Mouse (Mus musculus) heart, postnatal 36 days (tissue): ENCODE data around the gene Rpp14. TPM values are rescaled to one million over a fixed set of nuclear protein-coding genes. Genes with fewer than 3 reads are reported as not detected.
A peak's percentile ranks its signal among the peaks of the same experiment; 100 is the strongest.

Source experiments
- DNase-seq, 2 experiments: peaks; one replicate each; pipeline ENCODE4 v3.0.0; 2021 to 2022
- intact Hi-C: fragments of 180-260 bp; cut with DNase I; formaldehyde crosslinking; loops from one replicate; pipeline ENCODE4 v1.15.1; 2025
- total RNA-seq, 2 experiments: library from RNA; stranded (reverse); gene quantifications; 2 replicates each; pipeline ENCODE4 v1.2.3; 2021

The Rpp14 gene
- total RNA-seq, 2 experiments from 2014 or later: 27.1 to 30.3 TPM

- intact Hi-C loops: no loop called here
- DNase-seq: no peak
These were observed 25.7 kb upstream of the Rpp14 start for GRCm38 (mm10) chr14:8054310-8055102.

- DNase-seq: no peak
- intact Hi-C loops: no loop called here
These were observed 24.1 kb upstream of the Rpp14 start for GRCm38 (mm10) chr14:8056076-8056475.

DNA sequence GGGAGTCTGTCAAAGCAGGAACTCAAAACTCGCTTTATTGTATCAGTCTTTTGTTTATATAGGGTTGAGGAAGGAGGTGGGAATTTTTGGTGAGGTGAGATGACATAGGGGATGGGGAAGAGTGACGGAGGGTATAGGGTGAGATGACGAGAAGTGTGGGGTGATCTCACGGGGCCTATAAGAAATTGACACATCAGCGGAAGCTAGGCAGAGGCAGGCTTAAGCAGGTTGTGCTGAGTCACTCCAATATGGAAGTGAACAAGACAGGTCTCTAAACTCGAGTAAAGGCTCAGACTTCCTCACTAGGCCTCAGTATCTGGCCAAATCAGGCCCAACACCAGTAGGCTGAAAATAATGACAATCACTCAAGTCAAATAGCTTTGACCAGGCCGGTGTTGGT lies 20.2 kb upstream of the Rpp14 start:
- intact Hi-C loops: no loop called here
- DNase-seq: no peak

DNA sequence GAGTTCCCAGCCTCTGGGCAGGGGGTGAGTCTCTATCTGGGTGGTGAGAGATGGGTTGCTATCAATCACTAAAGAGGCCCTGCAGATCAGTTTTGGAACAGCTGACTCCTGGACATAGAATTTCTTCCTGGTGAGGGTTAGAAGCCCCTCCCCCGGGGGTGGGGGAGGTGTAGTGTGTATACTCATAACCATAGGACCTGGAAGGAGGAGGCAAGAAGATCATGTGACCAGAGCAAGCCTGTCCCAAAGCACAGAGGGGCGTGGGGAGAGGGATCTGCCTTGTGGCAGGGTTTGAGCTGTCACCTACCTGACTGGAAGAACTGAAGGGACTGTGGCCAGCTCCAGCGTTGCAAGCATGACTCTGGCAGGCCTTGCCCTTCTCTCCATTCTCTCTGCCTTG lies 18.1 kb upstream of the Rpp14 start:
- DNase-seq: no peak
- intact Hi-C loops: no loop called here

GRCm38 (mm10) chr14:8062537-8063301 lies 17.4 kb upstream of the Rpp14 start:
- intact Hi-C loops: no loop called here
- DNase-seq: no peak

GRCm38 (mm10) chr14:8063835-8064785 lies 16.1 kb upstream of the Rpp14 start:
- DNase-seq: no peak
- intact Hi-C loops: no loop called here

- intact Hi-C loops: loop anchor here (2.0 kb wide), 1 partner anchor 16 kb away; no protein-coding TSS in a partner anchor
- peak in 1 of 2 experiments; percentile 19 for DNase-seq
These were observed 551 bp downstream of the Rpp14 start for GRCm38 (mm10) chr14:8080718-8081117.

- intact Hi-C loops: no loop called here
These were observed 2.8 kb downstream of the Rpp14 start for GRCm38 (mm10) chr14:8082949-8083348.

DNA sequence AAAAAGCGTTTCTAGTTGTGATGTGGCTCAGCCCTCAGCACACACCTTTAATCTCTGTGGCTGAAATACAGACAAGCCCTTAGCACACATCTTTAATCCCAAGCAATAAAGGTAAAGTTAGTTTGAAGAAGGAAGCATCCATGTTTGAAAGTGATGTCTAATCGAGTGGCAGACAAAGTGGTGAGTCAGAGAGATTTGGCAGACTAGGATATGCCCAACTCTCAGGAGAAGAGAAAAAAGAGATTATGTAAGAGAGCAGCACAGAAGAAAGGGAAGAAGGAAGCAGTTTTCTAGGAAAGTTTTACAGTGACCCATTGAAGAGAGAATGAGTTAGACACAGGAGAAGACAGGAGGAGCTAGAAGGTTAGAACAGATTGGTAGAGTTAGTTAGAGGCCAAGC lies 8.8 kb downstream of the Rpp14 start:
- no peak for DNase-seq
- intact Hi-C loops: no loop called here

More at GRCm38 (mm10) chr14:8082949-8083348, 2.8 kb downstream of the Rpp14 start:
- no peak for DNase-seq

DNA sequence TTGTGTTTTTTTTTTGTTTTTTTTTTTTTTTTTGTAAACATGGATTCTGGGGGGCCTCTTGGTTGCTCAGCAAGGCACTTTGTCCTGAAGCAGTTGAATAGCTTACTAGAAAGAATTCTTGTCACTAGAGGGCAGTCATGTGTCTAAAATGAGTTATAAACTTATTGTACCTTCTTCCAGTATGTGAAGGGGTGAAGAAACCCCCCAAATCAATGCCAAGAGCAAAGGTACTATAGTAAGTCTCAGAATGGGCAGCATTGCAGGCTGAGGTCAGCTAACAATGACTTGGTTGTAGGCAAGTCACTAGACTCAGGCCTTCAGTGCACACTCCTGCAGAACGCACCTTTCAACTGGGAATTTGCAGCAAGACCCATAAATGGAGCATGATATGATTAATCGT lies 12.4 kb downstream of the Rpp14 start:
- no peak for DNase-seq
- intact Hi-C loops: loop anchor here (1.0 to 5.0 kb wide), 5 partner anchors 65 to 256 kb away; no protein-coding TSS in a partner anchor

GRCm38 (mm10) chr14:8093427-8093826 lies 13.3 kb downstream of the Rpp14 start:
- DNase-seq: no peak
- intact Hi-C loops: loop anchor here (2.0 to 5.0 kb wide), 4 partner anchors 124 to 255 kb away; no protein-coding TSS in a partner anchor

- no peak for DNase-seq
- intact Hi-C loops: loop anchor here (5.0 kb wide), 3 partner anchors 42 to 207 kb away; no protein-coding TSS in a partner anchor
These were observed 14.9 kb downstream of the Rpp14 start for GRCm38 (mm10) chr14:8094931-8095561.

- intact Hi-C loops: loop anchor here (5.0 kb wide), 1 partner anchor 42 kb away; no protein-coding TSS in a partner anchor
- DNase-seq: peak; percentile 52 to 53
These were observed 15.4 kb downstream of the Rpp14 start for GRCm38 (mm10) chr14:8095562-8095950.

- intact Hi-C loops: loop anchor here (2.0 to 5.0 kb wide), 3 partner anchors 17 to 75 kb away; partner anchors contain the start of genes Pdhb and Rpp14
- peak; percentile 94 to 96 for DNase-seq
These were observed 18.0 kb downstream of the Rpp14 start, which contains the start of gene Pxk for GRCm38 (mm10) chr14:8097978-8098686. Gene Pxk, plus strand, starts transcription at chr14:8098211.

DNA sequence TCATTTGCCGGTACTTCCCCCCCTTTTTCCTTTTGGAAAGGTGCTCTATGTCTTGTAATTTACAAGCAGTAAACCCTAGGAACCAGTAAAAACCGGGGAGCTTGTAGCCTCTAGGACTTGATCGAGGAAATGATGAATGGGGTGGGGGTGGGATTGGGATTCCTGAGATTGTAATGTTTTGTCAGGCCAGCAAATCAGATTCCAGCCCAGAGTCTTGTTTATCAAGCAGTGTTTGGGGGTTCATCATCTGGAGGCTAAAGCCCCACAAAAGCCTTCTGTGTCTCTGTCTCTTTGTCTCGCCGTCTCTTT lies 18.5 kb downstream of the Rpp14 start:
- intact Hi-C loops: loop anchor here (2.0 to 5.0 kb wide), 2 partner anchors 39 to 74 kb away; partner anchors contain the start of gene Pdhb

GRCm38 (mm10) chr14:8099561-8100021 lies 19.4 kb downstream of the Rpp14 start:
- intact Hi-C loops: loop anchor here (2.0 to 5.0 kb wide), 3 partner anchors 23 to 73 kb away; partner anchors contain the start of gene Pdhb
- DNase-seq: peak in 1 of 2 experiments; percentile 31

More for the DNA sequence above, 18.5 kb downstream of the Rpp14 start:
- DNase-seq: no peak

GRCm38 (mm10) chr14:8101886-8102285 lies 21.7 kb downstream of the Rpp14 start:
- DNase-seq: no peak
- intact Hi-C loops: loop anchor here (2.0 kb wide), 1 partner anchor 21 kb away; no protein-coding TSS in a partner anchor

- intact Hi-C loops: no loop called here
- no peak for DNase-seq
These were observed 22.5 kb downstream of the Rpp14 start for GRCm38 (mm10) chr14:8102676-8103075.

GRCm38 (mm10) chr14:8108047-8108446 lies 27.9 kb downstream of the Rpp14 start:
- intact Hi-C loops: no loop called here
- no peak for DNase-seq
